Mouse (Mus musculus) gonadal fat pad, adult 2 months (tissue): ENCODE data around the gene Sucnr1. TPM values are rescaled to one million over a fixed set of nuclear protein-coding genes. Genes with fewer than 3 reads are reported as not detected.
"Not testable (repeated sequence)": the region's sequence is repeated elsewhere in the genome, so short reads cannot be mapped to it uniquely, and the experiment has no call there.

Experiments
- DNase-seq: peaks from one replicate; pipeline ENCODE4 v3.0.0-alpha.2; 2012; ENCODE audit warnings: low read depth
- polyA plus RNA-seq: library from polyadenylated mRNA; depleted of rRNA; stranded (reverse); fragments of >200 nt; gene quantifications from 2 replicates; pipeline ENCODE4 v1.2.3, GENCODE M21; 2012; rRNA removed

Sucnr1 gene
- 30.5 and 58.1 TPM in 2 replicates for polyA plus RNA-seq

DNA sequence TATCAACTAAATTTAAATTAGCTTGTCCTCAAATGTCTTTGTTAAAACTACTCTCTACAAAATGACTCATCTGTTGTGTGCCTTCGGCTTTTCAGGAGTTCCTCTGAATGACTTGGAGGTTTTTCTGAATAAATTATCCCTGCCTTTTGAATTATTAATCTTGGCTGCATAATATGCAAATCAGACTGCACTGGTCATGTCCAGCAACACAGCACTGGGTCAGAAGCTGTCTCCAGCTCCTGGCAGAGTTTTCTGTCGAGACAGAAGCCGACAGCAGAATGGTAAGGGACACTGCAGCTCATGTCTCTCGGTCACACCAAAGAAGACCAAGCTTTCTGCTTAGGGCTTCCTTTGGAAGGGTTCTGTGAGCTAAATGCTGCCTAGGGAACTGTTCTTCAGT, at the start of gene Sucnr1:
Sucnr1 (plus strand) TSS at position 222 of the 400 bp plus-strand sequence.
- DNase-seq, result no peak

DNA sequence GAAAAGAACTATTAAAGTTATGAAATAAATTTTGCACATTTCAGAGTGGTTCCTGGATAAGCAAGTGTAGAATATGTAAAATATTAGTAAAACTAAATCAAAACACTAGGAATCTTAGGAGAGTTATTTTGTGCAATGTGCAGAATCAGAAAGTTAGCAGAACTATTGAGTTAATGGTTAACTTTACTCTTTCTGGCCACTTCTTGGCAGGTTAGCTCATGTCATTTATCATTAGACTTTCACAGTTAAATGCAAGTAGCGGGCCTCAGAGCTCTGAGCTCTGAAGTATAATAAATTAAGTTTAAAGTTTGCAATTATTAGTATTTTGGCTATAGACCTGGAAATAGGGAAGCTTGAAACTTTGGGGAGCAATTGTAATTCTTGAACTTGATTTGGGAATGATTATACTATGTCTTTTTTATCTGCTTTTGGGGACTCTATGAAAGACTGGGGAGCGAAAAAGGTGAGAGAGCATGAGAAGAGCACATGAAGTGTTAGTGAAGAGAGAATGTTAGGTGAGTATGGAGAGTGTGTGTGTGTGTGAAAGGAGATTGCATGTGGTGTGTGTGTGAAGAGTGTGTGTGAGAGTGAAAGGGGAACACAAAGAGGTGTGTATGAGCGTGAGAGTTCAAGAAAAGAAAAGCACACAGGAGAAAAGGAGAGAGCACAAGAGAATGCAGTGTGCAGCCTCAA, 35.3 kb upstream of the Sucnr1 start:
- DNase-seq, result no peak

DNA sequence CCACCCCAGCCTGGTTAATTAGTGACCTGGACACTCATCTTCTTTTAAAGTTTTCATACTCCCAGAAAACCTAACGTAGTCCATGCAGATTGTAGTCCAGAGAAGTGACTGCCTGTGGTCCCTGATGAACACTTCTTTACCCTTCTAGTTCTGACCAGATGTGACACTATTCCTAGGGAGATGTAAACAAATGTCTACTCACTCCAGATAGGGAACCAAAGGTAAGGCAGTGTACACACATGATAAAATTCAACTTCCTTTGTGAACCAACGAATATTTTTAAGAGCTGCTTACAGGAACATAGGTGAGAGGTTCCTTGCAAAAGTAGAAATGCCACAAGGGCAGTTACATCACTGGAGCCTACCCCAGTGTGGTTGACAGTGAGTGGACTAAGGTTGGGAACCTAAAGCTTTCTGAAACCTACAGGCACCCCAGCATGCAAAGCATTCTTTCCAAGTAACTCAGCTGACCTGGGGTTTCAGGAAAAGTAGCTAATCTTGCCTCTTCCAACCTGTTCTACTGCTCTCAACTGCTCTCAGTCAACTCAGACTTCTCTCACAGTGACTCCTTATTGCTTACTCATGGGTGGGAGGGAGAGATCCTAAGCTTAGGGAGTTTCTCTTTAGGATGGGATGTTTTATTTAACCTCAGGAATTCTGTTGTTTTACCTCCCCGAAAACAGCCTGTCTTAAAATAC, 28.3 kb upstream of the Sucnr1 start:
- DNase-seq, result no peak

DNA sequence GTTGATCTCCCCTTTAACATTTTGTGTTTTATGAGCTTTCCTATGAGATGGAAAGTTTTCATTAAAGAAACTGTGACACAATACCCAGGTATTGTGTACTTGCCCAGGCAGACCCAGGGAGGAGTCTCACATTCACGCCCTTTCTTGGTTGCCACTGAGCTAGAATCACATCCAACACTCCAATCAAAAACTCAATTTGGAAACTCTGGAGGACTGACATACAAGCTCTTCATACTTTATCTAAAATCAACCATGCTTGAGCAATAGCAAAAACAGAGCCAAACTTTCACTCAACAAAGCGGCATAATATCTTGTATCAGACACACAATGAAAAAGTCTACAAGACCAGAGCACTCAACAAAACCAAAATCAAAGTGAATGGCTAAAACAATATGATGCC, 27.7 kb upstream of the Sucnr1 start:
- DNase-seq, result no peak

DNA sequence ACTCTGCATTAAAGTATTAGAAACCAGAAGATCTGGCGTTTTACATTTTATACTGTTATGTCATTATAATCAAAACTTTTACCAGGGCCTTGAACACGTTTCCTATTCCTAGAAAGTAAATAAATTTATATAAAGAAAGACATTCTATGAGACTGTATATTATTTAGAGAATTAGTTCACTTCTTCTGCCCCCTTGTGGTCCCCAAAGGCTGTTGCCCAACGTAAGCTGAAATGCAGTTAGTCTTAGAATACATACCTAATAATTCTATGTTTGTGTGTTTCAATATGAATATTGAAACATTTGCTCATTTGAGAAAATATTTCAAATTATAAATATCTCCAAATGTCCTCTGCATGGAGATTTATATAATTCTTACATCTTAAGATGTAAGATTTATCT, 25.2 kb upstream of the Sucnr1 start:
- no peak for DNase-seq

GRCm38 (mm10) chr3:60057070-60057808, 24.4 kb upstream of the Sucnr1 start:
- DNase-seq, result no peak

GRCm38 (mm10) chr3:60057809-60058082, 23.9 kb upstream of the Sucnr1 start:
- no peak for DNase-seq

DNA sequence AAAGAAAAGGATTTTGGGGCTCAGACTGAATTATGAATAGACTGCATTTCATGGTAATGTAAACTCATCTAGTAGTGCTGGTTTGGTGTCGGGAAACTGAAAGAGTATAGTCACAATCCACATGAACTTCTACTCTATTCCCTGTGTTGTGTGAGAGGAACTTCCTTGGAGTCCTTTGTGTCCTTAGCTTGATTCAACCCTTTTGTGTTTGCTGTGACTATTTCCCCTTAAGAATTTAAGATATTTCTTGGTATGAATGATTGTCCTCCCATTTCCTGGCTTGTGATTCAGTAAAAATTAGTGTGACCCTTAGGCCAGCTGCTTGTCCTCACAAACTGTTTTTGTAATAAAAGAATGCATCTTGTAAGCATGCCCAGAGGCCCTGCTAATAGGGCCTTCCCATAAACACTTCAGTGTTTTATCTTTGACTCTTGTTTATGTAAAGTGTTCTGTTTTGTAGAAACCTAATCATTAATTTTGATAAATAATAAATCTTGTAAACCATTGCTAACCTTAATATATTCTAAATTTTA, 2.7 kb upstream of the Sucnr1 start:
- DNase-seq, result no peak

- DNase-seq, result no peak
These were observed 1.1 kb upstream of the Sucnr1 start for GRCm38 (mm10) chr3:60080572-60080971.

- no peak for DNase-seq
These were observed 1.1 kb downstream of the Sucnr1 start for GRCm38 (mm10) chr3:60082746-60083145.

GRCm38 (mm10) chr3:60085729-60086128, 4.1 kb downstream of the Sucnr1 start:
- DNase-seq, result no peak

DNA sequence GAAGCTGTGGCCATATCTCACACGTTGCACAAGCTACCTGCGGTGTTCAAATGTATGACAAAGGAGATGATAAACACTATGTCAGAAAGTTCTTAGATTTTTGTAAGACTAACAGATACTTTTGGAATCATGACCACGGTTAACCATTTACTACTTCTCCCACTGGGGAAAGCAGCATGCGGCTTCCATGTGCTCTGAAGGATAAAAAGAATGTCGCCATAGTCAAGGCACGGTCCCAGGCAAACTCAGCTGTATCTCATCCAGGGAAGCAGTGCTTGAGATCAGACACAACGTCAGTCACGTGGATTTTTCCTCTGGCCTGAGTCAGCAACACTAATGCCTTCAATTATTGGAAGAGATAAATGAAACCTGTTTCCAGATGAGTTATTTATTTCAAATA, 9.7 kb downstream of the Sucnr1 start:
- DNase-seq, result no peak

DNA sequence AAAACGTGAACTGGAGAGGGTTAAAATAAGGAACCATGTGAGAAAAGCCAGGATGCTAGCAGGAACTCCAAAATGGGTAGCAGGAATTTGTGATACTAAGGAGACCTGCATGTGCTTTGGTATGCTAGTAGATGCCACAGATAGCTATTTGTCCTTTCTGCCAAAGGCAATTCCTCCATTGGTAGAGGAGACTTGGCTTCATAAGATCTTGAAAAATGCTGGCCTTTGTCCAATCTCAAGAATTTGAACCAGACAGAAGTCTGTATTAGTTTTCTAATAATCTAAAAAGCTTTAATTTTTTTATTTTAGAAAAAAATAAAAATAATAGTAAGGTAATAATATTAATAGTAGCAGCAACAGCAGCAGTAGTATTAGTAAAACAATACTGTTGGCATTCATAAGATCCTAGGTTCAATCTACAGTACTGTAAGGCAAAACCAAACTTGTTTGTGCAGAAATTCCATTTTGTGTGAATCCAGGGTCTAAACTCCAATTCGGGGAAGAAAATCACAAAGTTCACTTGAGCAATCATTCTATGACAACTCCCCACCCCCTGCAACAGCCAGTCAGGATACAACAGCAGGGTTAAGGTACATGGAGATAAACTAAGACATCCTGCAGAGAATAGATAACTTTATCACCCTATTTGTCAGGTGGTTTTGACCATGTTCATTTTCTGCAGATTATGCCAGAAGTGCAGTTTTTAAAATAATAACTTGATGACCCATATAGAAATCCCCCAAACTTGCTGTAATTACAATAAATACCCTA, 12.9 kb downstream of the Sucnr1 start:
- no peak for DNase-seq

DNA sequence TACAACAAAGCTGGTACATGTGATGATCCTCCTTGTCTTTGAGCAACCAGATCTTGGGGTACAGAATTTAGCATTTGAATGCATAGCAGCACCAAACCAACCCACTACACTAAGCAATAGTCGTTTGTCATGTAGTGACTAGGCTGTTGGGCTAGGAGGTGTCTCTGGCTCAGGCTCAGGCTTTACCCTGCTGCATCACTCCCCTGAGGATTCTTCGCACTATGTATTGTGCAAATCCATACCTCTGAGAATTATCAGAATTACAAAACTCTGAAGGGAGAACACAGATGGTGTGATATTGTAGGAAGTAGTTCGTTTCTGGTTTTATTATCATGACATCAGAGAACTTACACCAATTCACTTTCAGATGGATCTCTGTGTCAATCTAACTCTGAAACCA, 15.3 kb downstream of the Sucnr1 start:
- no peak for DNase-seq

DNA sequence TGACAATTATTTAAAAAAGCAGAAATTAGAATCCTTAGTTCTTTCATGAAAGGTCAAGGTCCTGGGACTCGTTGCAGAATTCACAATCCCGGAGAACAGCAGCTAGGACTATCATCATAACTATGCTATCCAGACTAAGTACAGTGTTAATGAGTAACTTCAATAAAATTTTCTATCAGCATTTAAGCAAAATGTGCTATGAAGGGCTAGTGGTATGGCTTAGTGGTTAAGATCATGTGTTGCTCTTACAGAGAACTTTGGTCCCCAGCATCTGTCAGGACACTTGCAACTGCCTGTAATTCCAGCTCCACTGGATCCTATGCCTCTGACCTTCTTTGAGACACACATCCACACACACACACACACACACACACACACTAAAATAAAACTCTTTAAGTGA, 15.8 kb downstream of the Sucnr1 start:
- no peak for DNase-seq

- no peak for DNase-seq
These were observed 16.9 kb downstream of the Sucnr1 start for GRCm38 (mm10) chr3:60098521-60098920.

DNA sequence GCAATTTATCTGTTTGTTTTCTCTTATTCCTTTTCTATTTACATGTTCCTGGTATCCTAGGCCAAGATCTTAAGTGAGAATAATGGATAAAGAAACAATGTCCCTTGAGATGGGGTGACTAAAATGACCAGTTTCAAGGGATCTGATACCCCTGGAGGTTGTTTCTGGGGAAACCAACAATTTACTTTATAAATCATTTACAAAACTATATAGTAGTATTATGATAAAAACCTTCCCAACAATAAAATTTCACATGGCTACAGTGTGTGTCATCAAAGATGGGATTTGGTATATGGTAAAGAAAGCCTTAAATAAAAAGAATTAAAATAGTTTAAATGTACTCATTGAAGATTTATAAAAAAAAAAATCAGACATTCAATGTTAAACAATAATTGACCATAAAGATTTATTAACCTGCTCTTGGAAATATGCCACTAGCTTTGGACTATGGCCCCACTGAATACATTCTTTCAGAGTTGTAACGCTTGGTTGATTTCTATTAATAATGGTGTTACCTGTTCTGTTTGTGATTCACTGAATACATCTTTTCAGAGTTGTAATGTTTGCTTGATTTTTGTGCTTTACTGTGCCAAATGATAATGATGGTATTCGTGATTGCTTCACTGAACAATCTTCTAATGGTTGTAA, 22.9 kb downstream of the Sucnr1 start:
- no peak for DNase-seq

GRCm38 (mm10) chr3:60106446-60106845, 24.8 kb downstream of the Sucnr1 start:
- not testable (repeated sequence) for DNase-seq

- DNase-seq, result no peak
These were observed 26.1 kb downstream of the Sucnr1 start for GRCm38 (mm10) chr3:60107736-60108135.

GRCm38 (mm10) chr3:60108815-60109214, 27.1 kb downstream of the Sucnr1 start:
- DNase-seq, result no peak

DNA sequence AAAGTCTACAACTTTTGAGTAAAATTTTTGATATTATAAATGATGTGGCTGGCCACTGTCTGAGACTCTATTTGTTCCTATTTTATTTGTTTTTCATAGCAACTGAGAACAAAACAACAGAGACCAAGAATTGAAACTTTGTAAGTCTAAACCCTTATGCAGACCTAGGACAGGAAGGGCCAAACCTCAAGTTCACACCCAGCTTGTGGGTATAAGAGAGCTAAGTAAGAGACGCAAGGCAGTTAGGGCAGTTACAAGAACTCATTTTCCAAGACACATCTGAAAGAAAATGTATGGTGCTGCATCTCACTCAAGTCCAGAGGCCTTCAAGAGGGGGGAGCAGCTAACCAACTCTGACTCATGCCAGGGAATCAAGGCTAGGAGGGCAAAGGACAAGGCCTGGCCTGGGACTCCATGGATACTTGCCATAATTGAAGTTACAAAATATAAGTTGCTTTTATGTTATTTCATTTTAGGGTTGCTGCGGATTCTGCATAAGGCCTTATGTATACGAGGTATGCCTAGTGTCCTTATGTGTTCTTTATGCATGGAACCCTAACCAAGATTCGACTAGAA, 29.6 kb downstream of the Sucnr1 start:
- no peak for DNase-seq
